Mouse (Mus musculus) cerebellum, adult 2 months (tissue): Measurements from ENCODE around the gene Elmo1.

ENCODE experiments used
- CTCF ChIP-seq: fragments of 200-500 bp; IDR thresholded peaks from 2 replicates; pipeline ENCODE4 v1.5.1; 2011; ENCODE audit warnings: low read depth, mild to moderate bottlenecking, control low read depth, low read length, moderate library complexity, borderline replicate concordance; ENCODE audit not compliant: insufficient read depth
- POLR2A ChIP-seq: fragments of 200-500 bp; IDR thresholded peaks from 2 replicates; pipeline ENCODE4 v1.6.1; 2011; ENCODE audit warnings: low read length, control low read depth, borderline replicate concordance; ENCODE audit not compliant: insufficient read depth

DNA sequence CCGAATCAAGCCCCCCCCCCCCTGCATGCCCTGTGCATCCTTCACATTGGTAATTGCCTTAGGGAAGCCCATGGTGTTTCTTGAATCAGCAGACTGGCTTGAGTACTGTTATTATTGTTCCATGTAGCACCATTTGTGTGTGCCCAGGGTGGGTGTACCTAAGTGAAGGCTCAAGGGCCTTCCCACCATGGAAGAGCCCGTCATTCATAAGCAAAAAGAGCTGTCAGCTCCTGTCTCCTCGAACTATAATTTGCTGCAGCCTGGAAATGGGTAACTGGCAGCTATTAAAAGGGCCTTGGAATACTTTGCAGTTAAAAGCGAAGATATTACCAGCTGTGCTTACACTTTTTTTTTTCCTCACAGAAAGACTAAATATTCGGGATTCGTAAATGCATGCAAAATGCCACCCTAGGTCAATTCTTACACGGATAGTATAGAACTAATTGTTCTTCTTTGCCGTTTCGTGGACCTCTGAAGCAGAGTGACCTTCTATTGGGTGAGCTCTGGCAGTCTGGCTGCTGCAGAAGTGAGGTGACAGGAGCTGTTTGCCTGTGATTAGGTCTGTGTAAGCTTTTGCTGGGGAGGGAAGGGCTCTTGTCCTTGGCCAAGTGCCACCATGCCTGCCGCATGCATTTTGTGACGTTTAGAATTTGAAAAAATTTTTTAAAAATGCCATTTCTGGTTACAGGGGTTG is 19.7 kb downstream of the Elmo1 start:
- no peak for TF ChIP-seq CTCF
- no peak for TF ChIP-seq POLR2A
